Mouse (Mus musculus) R1 (cell line): ENCODE data around the gene Tmem101.
"Not testable (repeated sequence)": the region's sequence is repeated elsewhere in the genome, so short reads cannot be mapped to it uniquely, and the experiment has no call there.

ENCODE experiments used
- DNase-seq: peaks from one replicate; pipeline ENCODE4 v3.0.0-alpha.2; 2018; ENCODE audit warnings: low read depth, low spot score

Tmem101 gene

GRCm38 (mm10) chr11:102156039-102156785, at the start of gene Tmem101:
Gene Tmem101 (minus strand): TSS chr11:102156404.
- DNase-seq, result peak; percentile 95

DNA sequence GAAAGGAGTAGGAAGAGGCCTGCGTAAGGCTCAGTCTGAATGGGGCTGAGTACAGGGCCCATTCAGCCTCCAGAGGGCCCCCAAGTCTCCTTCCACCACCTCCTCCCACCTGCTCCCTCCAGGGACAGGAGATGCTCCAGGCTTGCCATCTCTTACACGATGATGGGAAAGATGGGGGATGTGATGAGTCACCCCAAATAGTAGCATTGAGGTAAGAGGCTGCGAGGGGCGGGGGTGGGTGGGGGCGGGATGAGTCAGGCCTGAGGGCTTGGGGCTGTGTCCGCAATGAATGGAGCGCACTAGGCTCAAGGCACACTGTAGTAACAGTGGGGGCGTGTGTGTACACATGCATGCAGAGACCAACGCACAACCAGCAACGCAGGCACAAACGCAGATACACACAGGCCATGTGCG, 45.2 kb upstream of the Tmem101 start:
- peak; percentile 33 for DNase-seq

DNA sequence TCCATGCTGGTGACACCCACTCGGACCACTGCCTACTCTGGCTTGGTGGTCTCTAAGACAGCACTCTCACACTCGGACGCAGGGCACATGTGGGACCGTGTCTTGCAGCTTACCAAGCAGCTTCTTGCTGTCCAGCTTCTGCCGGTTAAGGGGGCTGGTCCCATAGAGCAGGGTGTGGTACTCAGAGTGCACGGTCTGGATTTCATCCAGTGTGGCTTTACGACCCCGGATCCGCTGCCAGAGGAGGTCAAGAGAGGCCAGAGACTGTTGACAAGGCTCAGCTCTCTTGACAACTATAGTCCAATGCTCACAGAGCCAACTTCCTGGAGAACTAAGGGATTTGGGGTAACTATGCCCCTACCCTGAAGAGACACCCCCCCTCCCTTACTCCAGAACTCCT, 43.7 kb upstream of the Tmem101 start:
- DNase-seq, result no peak

DNA sequence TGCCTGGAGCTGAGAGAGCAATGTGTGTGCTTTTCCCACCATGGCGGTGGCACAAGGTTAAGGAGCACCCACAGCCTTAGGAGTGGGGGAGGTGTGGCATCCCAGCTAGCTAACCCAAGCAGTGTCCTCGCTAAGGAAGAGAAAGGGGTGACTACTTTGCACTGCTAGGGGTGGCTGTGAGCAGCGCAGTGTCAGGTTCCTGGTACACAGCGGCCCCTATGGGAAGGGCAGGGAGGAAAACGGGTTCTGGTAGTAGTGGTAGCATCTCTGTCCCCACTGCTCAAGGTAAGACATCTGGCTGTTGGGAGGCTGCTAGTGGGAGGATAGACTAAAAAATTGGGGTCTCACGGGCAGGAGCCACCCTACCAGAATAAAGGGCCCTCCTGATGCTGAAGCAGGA, 42.0 kb upstream of the Tmem101 start:
- no peak for DNase-seq

GRCm38 (mm10) chr11:102196018-102196797, 40.0 kb upstream of the Tmem101 start:
- no peak for DNase-seq

DNA sequence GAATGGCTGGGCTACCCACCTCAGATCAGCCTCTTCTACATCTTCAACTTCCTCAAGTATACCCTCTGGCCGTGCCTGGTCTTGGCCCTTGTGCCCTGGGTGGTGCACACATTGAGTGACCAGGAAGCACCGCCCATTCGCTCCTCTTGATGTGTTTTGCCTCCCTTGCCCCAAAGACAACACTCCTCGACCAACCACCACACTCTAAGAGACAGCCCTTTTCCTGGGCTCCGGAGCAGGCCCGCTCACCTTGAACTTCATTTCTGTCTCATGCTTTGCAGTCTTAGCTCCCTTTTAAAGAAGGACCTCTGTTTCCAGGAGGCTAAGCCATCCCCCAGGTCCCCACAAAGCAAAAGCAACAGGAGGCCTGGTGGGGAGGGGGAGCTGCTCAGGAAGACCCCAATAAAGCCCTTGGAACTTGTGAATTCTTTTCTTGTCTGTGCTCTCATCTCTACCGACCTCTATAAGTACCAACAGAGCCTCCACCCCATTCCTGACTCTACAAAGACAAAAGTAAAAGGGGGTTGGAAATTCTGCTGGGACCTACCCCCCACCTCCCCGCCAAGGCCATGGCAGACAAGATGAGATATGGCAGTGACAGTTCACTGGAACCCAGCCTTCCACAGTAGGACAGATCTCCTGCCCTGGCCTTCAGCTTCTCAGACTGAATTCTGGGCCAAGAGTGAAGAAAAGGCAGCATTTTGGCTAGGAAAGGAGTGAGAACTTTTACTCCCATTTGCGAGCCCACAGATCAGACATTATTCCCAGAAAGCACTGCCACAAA, 37.6 kb upstream of the Tmem101 start:
- DNase-seq, result no peak

DNA sequence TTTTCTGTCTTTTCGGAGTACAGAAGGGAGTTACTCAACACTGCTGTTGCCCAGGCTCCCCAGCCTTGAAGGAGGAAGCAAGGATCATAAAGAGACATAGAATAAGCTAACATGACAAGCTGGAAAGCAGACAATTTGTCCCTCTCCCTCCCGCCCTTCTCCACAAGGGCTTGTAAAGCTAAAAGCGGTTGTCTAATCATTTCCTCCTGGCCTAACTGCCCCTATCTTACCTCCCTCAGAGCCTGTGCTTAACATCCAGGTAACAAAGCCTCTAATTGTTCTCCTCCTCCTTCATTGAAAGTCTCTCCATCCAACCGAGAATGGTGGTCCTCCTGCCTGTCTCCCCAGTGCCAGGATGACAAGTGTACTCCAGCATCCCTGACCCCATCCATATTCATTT, 34.6 kb upstream of the Tmem101 start:
- DNase-seq, result no peak

DNA sequence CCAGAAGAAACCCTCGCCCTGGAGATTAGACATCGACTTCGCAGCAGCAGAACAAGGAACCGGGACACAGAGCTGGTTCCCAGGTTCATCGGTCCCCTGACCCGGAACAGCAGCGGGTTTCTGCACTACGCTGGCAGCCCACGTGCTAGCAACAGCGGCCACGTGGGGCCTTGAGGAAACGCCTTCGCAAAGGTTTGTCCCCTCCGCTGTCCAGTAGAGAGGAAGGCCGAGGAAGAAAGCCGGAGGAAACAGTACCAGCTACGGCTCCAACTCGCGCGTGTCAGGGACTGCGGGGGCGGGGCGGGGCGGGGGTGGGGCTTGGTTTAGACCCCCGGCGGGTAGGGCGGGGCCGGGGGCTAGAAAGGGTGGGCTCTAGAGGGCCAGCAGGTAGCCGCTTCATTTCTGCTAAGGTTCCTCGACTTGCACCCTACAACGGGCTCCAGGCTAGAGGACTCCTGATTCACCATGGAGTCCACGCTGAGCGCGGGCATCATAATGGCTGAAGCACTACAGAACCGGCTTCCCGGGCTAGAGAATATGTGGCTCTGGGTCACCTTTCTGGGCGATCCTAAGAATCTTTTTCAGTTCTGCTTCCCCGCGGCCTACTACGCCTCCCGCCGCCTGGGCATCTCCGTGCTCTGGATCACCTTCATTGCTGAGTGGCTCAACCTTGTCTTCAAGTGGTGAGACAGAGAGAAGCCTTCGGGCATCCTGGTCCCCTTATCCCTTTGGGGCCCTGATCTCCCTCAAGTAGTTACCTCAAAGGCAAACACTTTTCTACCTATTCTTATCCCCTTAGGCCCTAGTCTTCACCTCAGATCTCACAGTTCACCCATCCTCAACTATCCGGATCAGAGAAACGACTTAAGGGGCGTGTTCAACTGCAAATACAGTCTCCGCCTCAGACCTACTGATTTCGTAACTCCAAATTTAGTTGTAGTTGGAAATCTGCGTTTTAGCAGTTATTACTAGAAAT, 33.5 kb upstream of the Tmem101 start, which contains the start of gene G6pc3:
TSS of gene G6pc3 (plus strand) at position 160 of the 976 bp plus-strand sequence.
- DNase-seq, result peak; percentile 84

- DNase-seq, result no peak
Measured at GRCm38 (mm10) chr11:102188980-102189379, 32.8 kb upstream of the Tmem101 start.

DNA sequence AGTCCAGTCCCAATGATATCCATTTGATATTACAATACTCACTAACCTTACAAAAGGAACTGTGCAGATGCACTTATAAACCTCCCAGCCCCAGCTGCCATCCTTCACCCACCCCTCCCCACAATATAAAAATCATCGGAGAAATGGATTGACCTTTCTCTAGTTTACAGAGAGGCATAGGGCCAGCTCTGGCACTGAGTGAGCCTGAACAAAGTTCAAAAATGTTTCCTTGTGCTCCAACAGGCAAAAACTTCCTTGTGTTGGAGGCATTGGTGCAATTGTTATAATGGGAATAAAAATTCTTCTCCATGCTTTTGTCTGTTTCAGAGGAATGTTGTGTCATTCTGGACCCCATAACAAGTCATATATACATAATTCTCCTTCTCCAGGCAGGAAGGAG, 30.0 kb upstream of the Tmem101 start:
- no peak for DNase-seq

DNA sequence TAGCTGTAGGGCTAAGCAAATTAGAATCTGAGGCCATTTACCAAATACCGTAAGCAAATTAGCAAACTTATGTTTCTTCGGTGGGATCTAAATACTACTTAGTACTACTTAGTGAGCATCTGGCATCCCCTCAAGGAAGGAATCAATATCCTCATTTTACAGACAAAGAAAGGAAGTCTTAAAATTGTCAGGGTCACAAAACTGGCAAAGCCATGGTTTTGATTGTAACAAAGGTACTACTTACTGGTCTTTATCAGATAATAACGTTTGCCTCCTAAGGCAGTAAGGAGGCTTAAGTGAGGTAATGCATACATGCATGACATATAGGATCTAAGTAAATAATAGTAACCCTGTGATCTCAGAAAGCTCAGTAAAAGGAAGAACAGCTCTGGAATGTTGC, 29.5 kb upstream of the Tmem101 start:
- no peak for DNase-seq

DNA sequence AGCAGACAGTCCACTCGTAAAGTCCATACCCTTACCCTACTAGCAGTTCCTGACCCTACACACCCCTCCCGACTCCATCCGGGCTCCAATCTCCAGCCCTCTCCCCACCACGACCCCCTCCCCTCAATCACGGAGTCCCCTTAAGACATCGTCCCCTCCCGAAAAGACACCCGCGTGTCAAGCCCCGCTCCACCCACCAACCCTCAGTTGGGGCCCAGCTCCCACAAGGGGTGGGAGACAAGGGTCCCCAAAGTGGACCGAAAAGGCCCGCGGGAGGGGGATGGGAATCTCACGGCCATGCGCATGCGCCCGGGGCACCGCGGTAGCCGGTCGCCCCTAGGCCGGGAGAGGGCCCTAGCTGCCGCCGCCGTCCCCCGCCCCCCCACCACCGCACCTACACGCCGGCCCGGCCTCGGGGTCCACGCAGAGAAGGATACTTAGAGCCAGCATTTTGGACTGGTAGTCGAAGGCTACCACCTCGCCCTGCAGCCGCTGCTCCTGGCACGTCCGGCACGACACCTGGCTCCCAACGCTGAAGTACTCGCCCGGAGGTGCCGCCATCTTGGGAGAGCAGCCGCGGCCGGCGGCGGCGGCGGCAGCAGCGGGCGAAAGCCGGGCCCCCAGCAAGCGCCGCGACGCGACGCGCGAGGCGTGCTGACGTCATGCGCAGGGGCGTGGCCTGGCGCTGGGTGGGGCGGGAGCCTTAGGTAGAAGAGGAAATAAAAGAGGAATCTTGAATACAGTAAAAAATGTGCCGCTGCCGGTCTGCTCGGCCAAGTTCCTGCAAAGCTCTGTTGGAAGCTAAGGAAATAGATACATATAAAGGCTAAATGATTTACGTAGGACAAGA, 28.7 kb upstream of the Tmem101 start, which contains the start of gene Lsm12:
TSS of gene Lsm12 (minus strand) at position 651 of the 850 bp plus-strand sequence.
- peak; percentile 89 for DNase-seq

DNA sequence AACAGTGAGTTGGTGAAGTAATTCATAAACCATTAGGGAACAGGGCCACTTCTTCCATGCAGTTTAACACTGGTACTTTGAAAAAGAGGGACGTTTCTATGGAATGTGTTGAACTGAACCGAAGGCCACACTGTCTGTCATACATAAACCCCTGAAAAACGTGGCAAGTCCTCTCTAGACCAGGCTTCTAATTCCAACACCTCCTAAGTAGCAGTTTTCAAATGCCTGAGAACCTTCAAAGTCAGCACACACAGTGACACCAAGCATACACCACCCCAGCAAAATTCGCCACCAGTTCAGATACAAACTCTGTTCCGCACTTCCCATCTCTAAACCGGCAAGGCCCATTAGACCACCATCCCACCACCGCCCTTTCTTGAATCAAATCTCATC, 28.0 kb upstream of the Tmem101 start:
- no peak for DNase-seq

DNA sequence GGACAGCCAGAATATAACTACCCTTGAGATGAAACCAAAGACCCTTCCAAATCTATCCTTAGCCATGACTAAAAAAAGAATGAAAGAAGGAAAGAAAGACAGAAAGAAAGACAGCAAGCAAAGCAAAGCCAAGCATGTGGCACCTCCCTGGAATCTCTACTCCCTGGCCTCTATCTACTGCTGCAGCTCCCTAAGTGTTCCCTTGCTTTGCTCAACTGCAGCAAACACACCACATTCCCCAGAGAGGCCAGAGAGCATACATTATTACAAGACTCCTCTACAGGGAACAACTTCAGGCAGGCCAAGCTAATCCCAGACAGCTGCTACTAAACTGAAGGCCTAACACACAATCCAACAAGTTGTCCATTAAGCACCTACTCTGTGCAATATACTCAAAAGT, 23.6 kb upstream of the Tmem101 start:
- no peak for DNase-seq

DNA sequence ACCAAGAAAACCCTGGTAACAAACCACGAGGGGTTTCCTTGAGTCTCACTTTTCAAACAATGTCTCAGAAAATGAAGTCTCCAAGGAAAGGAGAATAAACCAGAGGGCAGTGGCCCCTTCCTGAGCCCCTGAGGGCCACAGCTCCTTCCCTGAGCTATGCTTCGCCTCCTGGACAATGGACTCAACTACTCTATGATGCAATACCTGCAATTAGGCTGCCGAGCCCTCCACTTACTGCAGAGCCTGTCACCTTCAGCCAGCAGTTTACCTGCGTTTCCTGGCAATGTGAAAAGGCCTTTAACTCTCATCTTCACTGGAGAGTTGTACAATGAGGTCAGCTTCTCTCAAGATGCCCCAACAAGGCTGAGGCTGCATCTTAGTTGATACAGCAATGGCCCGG, 12.5 kb upstream of the Tmem101 start:
- no peak for DNase-seq

DNA sequence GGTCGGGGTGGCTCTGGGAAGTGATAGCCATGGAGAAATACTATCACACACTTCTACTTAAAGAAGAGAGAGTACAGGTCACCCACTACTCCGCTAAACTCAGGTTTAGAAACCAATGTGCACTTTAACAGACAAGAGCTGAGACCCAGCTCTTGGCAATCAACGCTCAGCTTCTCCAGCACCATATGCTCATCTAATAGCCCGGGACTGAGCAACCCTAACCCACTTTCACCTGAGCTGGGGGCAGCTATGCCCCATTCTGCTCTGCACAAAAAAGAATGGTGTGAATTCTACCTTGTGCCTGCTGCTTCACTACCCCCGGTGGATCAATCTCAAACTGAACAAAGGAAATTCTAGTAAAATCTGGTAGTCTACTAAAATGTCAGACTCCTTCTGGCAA, 11.3 kb upstream of the Tmem101 start:
- DNase-seq, result no peak

DNA sequence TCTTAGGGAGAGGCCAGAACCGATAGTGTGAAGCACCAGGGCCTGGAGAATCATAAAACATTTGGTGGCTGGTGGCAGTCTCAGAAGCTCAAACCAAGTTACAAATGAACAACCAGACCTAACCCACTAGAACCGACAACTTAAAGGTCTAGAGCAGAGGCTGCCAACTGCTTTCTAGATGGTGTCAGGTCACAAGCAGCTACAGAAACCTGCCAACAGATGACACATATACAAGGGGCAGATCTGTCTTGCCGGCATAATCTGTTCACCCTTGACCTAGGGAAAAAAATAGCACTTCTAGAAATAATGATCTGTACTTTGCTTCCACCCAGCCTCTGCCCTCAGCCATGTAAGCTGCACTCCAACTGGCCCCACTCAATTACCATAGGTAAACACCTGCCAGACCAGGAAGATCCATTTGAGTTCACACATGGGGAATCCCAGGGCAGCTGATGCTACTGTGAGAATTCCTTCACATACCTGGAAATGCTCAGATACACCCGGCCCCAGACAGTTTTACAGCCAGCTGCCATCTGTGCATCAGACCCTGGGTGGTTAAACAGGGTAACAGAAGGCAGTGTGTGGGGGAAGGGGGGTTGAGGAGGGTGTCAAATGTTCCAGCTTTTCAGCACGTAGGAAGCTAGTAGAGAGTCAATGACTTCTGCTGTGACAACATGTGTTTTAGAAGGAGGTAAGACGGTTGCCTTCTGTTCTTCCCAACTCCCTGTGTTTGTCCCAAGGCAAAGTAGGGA, 9.9 kb upstream of the Tmem101 start:
- no peak for DNase-seq

GRCm38 (mm10) chr11:102159781-102160180, 3.6 kb upstream of the Tmem101 start:
- no peak for DNase-seq

DNA sequence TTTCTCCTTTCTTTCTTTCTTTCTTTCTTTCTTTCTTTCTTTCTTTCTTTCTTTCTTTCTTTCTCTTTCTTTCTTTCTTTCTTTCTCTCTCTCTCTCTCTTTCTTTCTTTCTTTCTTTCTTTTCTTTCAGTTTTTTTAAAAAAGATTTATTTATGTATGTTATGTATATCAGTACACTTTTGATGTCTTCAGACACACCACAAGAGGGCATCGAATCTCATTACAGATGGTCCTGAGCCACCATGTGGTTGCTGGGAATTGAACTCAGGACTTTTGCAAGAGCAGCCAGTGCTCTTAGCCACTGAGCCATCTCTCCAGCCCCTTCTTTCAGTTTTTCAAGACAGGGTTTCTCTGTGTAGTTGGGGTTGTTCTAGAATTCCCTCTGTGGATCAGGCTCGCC, 1.8 kb upstream of the Tmem101 start:
- DNase-seq, result not testable (repeated sequence)
